Mouse (Mus musculus) urinary bladder, postnatal 4 days (tissue): ENCODE results near the gene Ros1.

Experiments used
- DNase-seq, 2 experiments: peaks; one replicate each; pipeline ENCODE4 v3.0.0; 2021 to 2022; ENCODE audit warnings: low spot score in 2 of 2

Gene Ros1

DNA sequence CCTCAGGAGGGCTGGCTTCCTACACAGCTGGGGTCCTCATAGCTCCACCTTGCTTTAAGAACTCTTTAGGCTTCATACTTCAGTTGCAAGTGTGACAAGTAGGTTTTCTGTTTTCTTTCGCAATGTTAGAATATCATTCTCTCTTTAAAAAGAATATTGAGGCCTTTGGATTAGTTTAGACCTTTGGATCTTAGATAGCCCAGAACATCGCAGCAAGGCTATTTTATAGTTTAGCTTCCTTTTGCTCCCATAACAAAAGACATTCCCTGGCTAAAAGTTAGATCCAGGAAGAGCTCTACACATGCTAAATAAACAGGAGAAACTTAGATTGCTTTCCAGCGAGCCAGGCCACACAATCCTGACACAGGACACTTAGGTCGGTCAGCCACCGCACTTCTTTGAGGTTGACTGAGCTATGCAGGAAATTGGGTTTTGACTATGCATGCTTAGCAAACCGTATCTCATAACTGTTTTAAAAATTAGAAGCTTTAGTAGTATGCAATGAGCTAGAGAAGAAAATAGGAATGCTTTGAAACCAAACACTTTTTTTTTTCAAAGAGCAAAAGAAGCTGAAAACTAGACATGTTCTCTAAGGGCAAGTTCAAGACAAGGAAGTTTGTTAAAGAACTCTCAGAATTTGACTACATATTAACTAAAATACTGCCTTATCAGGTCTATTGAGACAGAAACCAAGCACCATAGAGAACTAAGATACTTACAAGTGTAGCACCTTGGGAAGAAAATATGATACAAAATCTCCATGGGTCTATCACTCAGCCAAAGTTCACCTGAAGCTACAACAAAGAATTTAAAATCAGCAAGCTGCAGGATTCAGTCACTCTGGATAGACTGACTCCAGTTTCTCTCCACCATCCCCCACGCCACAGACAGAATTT, at the start of gene Ros1:
Gene Ros1 (minus strand): TSS at position 288 of the 896 bp plus-strand sequence.
- no peak for DNase-seq

DNA sequence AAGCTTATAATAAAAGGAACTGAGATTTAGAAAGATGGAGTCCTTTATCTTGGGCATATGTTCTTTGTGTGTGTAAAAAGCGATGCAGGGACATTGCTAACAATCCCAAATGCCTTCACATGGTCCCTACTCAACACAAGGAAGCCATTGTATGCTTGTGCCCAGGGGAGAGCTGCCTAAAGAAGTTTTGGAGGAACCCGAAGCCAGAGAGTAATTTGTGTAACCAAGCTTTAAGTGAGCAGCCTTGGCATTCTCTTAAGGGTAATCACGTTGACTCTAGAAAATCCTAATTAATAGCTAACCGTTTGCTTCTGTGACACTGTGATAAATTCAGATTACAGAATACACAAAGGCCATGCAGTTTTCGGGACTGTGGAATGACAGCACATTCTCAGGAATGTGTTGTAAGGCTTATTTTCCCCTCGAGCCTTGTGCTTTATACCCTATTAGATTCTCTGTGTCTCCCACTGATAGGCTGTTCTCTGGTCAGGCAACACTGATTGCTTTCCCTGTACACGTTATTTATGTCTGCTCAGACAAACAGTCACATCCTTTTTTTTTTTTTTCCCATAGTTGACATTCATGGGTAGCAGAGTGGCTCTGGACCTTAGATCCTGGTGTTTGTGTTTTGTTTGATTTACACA, 47.8 kb upstream of the Ros1 start:
- no peak for DNase-seq

DNA sequence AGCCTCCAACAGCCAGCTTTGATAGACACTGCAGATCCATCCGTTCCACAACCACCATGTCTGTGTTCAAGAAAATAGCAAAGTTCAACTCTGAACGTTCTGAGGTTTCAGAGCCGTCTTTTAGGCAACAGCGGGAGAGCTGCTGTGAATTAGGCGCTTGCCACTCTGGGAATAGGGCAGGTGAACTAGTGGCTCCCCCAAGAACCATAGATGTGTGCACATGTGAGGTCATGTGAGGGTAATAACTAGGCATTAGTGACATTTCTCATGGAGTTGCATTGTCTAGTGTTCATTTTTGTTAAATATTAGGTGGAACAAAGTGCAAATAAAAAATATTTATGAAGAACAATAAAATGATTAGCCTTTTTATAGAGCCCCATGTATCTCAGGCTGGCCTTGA, 47.0 kb upstream of the Ros1 start:
- DNase-seq: no peak

DNA sequence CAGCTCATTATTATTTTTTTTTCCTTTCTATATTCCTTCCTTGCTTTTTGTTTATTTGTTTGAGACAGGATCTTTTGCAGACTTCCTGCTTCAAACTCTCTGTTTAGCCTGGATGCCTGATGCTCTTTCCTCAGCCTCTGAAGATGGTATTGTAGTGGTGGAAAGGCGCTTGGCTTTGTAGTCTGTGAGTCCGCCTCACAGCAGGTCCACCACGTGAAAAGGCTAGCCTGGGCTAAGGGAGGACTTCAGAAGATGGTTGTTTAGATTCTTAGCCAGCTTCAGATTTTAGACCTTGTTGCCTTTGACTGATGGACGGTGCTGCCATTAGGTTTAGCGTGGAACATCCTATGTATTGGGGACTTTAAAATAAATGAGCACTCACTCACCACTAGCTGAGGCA, 40.4 kb upstream of the Ros1 start:
- no peak for DNase-seq

DNA sequence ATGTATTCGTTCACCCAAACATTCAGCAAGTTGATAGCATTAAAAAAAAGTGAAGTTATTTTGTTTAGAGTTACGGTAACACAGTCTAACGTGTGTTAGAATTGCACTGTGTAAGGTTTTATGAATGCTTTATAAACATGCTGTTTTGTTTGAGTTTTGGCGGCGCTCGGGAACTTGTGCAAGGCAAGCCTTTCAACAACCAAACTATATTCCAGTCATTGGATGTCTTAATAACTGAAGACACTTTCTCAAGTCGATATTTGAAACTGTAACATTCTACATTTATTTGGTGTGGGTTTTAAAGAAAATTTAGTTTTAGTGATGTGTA, 39.6 kb upstream of the Ros1 start:
- no peak for DNase-seq

DNA sequence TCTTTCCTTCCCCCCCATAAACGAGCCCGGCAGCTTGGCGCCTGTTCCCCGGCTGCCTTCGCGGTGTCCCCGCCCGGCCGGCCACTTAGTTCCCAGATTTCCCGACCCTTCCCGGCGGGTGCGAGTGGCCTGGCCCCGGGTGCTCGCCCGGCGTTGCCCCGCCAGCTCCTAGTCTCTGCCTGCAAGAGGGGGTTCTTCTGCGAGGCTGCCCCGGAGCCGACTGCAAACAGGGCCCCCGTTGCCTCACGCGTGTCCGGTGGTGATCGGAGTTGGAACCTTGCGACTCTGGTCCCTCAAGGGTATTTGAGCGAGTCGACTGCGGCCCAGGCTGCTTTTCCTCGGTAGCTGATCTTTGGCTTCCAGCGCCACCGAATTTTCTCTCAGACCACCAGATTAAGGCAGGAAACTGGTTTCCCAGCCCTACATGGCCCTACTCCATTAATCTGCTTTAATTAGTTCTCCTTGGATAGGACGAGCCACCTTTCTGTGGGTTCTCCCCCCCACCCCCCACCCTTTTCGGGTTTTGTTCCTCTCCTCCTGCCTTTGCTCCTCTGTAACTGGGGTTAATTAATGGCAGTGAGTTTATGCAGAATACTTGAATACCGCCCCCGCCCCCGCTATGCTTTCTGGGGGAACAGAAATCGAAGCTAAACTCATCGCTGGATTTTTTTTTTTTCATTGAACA, 39.1 kb upstream of the Ros1 start:
- DNase-seq: no peak

DNA sequence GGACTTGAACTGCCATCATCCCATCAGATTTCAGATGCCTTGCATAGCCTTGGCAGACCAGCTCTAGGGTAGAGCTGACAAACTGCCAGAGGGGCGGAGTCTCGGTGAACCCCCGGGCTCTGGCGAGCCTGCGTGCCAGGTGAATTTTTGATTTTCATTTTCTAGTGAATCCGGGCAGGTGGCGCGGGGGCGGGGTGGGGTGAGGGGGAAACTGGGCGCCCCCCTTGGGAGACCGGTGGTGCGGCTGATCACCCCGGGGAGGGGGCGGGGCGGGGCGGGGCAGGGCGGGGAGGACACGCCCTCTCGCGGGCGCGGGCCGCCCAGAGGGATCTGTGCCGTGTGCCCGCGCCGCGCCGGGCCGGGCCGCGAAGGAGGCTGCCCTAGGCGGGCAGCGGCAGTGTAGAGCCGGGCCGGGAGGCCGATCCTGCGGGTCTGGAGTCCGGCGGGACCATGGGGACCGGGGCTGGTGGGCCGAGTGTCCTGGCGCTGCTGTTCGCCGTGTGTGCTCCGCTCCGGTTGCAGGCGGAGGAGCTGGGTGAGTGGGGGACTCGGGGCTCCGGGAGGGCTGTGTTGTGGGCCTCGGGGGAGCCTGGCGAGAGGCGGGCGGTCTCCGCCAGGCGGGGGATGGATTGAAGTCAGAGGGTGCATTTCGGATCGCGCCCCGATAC, 38.4 kb upstream of the Ros1 start, which contains the start of gene Dcbld1:
Gene Dcbld1 (plus strand): TSS at position 319 of the 668 bp plus-strand sequence.
- peak; percentile 41 to 66 for DNase-seq

DNA sequence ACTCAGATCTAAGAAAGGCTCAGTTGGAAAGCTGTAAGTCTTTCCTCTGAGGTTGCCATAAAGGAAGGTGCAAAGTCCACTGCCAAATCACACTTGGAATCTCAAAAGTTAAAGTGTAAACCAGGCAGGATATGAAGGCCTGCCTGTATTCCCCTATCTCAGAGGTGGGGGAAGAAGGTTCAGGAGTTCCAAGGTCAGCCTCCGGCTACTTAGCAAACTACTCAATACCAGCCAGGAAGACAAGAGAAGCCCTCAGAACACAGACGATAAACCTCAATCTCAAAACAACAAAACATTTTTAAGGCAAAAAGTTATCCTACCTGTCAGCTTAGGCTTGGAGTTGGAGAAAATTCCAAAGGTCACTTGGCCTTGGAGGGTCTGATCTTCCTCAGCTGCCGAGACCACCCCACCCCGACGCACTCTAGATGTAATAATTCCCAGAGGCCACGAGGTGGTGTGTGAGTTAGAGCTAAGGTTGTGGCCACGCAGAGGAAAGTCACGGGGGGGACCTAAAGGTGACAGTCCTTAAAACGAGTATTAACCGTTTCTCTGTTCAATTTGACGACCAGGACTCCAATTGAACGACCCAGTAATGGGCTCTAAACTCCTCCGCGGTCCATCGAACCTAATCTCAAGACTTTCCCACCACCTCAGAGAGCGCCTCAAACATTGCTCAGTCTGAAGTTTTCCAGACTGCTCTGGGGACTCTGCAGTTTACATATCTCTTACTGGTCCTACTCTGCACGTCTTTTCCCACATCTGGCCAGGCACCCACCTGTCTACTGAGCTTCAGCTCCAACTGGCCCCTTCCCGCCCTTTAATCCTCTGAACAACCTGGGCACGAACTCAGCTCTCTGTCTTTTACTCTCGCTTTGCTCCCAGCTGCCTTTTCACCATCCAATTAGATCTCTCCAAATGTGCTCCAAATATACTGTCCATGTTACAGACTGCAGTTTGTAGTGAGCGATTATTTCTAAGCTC, 37.4 kb upstream of the Ros1 start:
- no peak for DNase-seq

DNA sequence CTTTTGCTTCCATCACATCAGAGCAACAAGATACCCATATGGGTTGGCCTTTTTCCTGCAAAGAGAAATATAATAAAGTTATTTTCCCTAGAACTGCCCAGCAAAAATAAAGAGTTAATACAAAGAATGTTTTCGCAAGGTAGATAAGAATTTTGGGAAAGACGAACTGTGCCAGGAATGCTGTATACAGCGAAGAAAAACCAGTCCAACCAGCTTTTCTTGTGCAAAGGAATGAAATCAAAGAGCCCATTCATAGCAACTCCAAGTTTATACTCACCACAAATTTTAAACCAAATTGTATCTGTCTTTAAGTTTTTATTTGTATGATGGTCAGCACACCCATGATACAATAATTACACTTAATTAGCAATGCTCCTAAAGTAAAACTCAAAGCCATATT, 24.6 kb upstream of the Ros1 start:
- DNase-seq: no peak

DNA sequence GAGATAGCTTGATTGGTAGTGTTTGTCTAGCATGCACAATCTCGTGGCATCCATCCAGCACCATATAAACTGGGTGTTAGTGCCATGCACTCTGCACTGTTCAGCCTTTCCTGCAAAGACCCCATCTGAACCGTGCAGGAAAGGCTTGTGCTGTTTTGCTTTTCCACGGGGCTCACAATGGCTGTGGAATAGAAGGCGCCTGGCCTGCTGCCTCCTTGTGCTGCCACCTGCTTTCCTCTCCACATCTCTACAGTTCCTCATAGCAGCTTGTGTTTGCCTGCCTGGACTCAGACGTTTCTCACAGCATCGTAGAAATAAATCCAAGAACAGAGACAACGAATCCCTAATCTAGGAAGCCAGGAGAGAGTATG, 22.5 kb upstream of the Ros1 start:
- no peak for DNase-seq

DNA sequence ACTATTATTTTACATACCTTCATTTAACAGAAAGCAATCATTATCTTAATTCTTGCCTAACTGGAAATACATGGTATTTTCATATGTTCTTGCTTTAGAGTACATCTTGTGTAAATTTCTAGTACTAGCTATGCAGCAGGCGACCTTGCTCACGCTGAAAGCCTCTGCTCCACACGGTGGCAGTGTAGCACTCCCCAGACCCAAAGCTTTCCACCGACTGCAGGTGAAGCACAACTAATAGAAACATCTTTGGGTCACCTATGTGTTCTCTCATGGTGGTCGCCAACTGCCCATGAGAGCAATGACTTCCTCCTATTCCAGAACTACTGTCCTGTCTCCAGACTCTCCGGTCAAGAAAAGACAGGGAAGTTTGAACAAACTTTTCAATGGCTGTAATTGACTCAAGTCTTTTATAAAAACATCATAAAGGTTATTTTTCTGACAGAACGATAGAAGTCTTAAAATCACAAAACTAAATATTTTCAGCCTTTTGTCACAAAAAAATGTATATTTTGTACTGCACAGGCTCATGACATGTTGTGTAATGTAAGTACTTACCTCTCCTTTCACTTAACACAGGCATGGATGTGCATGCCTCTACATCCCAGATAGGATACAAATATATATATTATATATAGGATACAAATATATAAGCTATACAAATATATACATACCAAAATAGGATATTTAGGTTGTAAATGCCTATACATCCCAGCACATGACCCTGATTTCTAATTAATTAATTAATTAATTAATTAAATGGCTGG, 21.9 kb upstream of the Ros1 start:
- peak; percentile 31 to 67 for DNase-seq

DNA sequence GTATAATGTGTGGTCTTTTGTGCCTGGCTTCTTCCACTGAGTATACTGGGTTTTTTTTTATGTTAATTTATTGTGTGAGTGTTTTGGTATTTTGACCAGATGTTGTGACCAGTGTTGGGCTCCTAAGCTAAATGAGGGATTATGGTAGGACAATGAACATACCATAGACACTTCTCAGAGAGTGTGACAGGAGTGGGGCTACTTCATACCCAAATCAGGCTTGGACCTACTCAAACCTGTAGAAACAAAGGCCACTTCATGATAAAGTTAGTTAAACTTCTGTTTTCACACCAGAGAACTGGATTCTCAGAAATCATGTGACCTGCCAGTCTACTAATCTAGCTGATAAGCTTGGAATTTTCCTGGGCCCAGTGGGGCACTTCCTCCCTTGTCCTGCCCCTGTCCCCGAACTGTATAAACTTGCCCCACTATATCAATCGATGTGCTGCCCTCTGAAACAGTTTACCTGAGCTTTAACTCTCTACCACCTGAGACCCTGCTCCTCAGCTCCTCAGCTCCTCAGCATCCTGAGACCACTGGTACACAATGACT, 20.3 kb upstream of the Ros1 start:
- no peak for DNase-seq

DNA sequence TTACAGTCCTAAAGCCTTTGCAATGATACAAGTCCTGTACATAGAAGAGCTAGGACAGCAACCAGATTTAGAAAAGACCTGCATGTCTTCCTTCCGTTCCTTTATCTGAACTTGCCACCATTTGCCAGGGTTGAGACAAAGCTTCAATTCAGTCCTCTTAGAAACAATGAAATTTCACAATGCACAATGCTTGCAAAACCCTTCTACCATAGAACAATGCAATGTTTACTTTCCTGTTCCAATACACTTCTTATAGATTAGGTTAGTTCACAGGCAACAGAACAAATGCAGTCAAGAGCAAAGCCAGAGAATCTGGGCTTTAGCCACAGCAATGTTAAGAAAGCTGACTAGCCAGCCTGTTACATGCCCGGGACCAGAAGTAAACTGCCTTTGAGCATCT, 9.0 kb upstream of the Ros1 start:
- DNase-seq: no peak

DNA sequence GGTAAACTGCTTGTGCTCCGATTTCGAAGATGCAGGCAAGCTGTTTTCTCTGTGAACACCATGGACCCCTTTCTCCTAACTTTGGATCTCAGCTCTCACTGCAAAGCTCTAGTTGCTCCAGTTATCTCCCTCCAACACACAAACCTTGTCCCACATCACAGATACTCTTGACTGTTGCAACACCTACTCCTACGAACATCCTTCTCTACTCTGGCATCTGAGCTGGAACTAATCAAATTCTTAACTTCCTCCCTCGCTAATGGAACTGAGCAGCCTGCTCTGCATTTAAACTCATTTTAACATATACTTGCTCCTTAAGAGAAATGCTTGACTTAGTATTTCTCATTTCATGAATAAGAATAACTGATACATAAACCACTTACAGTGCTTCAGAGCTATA, 9.1 kb downstream of the Ros1 start:
- no peak for DNase-seq

DNA sequence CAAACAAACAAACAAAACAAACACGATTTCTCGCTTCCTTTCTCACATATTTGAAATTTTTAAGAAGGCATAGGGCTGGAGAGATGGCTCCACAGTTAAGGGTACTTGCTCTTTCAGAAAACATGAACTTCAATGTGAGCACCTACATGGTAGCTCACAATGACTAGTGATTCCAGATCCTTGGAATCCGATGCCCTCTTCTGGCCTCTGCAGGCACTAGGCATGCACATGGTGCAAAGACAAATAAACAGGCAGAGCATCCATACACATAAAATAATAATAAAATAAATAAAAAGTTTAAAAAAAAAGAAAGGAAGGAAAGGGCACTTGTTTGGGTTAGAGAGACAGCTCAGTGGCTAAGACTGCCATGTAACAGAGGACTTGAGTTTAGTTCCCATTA, 12.2 kb downstream of the Ros1 start:
- no peak for DNase-seq

DNA sequence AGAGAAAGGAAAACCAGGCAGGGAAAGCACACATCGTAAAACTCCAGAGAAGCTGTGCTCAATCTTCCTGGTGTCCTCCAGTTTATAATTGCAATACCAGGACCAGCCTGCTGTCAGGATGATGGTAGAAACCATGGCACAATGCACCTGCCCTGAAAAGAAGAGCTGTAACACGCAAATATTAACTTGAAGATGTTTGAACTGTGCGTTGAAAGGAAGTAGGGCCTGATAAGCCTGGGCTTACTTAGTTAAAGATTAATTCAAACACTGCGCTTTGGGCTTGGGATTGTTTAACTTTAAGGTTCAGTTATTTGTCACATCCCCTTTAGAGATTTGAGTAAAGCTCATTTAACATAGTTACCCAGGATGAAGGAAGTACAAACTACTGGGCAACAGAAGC, 20.7 kb downstream of the Ros1 start:
- DNase-seq: no peak

DNA sequence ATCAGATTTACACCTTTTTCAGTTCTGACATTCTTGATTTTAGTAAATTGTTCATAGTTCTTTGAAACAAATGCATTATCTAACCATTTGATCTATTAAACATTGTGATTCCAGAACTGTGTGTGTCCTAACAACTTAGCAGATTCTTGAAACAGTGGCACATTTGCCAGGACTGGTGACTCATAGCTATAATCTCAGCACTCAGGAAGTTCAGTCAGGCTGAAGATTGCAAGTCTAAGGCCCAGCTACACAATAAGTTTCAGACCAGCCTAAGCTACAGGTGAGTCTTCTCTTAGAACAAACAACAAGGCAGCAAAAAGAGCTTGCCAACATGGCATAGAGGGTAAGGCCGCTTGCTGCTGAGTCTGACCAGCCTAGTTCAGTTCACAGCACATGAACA, 24.6 kb downstream of the Ros1 start:
- DNase-seq: no peak

DNA sequence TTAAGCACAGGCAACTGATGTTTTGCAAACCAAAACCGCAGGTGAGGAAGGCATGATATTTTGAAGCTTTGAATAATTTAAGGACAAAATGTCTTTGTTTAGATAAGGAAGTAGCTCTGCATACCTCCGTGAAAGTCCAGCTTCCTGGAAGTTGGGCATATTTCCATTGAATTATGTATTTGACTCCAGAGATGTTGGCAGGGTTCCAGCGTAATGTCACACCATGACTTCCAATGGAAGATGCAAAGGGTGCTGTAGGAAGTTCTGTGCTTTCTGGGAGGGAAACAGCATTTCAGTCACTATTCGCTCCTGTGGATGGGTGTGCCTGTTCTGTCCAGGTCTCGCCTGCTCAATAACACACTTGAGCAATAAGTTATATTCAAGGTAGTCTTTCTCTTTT, 25.2 kb downstream of the Ros1 start:
- DNase-seq: no peak

DNA sequence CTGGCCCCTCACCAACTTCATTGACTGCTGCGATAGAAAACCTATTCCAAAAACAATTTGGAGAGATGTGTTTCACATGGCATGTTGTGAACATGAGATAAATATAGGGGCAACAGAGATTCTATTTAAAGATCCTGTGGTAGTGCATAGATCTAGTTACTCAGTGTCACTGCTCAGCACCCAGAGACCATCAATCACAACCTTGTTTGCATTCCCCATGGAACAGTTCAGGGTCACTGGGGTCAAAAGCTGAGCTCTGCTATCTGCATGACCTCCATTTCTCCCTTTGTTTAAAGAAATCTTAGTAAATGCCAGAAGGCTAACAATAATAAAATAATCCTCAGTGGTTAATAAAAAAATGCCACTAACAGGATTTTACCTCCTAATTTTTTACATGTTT, 29.7 kb downstream of the Ros1 start:
- no peak for DNase-seq

DNA sequence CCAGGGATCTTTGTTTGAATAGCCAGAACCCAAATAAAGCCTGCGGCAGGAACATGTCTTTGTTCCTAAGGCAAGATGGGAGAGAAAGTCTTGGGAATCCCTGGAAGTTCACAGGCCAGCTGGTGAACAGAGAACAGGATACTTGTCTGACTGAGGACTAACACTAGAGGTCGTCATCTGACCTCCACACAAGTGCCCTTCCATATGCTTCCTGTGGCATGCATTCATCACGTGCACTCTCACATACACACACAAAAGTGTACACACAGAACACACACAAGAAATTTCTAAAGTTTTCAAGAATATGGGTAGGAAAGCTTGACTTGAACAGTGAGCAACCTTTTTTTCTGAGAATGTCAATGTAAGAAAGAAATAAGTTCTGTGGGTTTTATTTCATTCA, 34.4 kb downstream of the Ros1 start:
- DNase-seq: no peak
